Comparison of ENCODE assay signal across 12 mouse cellular contexts in the genomic region with DNA sequence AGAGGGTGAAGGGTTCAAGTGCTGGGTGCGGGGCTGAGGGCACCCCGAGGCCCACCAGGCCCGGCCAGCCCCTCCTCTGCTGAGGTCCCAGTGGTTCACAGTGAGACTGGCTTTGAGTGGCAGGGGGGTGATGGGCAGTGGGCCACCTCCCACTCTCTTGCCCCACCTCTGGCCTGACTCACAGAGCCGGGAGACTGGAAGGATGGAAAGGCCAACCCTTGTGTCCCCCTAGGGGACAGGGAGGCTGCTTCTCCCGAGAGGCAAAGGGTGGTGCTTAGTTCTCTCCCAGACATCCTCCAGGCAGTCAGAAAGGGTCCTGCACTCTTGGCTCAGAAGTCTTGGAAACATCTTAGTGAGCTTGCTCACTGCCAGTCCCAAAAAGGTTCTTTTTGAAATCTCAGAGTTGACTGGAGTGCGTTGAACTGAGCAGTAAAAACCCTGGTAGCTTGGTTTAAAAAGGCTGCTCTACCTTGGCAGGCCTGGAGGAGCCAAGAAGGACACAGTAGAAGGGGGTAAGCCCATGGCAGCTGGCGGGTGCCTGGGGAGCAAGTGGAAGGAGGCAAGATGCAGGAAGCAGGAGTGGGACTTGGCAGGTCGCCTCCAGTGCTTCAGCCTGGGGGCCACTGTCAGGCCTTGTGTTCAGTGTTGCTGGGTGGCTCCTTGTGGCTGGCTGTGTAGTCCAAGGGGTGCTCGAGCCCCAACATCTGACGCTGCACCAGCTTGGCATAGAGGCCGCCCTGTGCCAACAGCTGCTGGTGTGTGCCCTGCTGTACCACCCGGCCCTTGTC. TPM values are rescaled to one million over a fixed set of nuclear protein-coding genes. Genes with fewer than 3 reads are reported as not detected.
DNase-seq lines count a peak whose midpoint lies in the region; ATAC-seq lines count a peak whose summit lies in the region.
"Had no signal": no experiment of that assay in that cellular context is flagged by ENCODE, and none has a peak within 500 bp of the region (broad histone marks: within the 10 kb centered on the region; RNA-seq: fewer than 3 reads in every experiment).

No protein-coding gene starts in this region.

- H3K4me2 ChIP-seq in heart, embryonic 12.5 days, result no peak overlapping the region
- H3K4me2 ChIP-seq in limb, embryonic 15.5 days, result no peak overlapping the region

- H3K36me3 ChIP-seq in heart, embryonic 12.5 days, result no peaks in the 10 kb centered on the region
- no peaks in the 10 kb centered on the region for H3K36me3 ChIP-seq in limb, embryonic 15.5 days
- no peaks in the 10 kb centered on the region for H3K36me3 ChIP-seq in limb, embryonic 10.5 days
- H3K36me3 ChIP-seq: G1E had no signal

- peak overlapping the region; percentile 19; the same call in 1 of the 2 replicates for H3K9ac ChIP-seq in heart, embryonic 12.5 days
- no peak overlapping the region for H3K9ac ChIP-seq in limb, embryonic 15.5 days
- H3K9ac ChIP-seq: liver, postnatal 0 days had no signal

- no peaks in the 10 kb centered on the region for H3K9me3 ChIP-seq in heart, embryonic 12.5 days (replicated peaks)
- H3K9me3 ChIP-seq in limb, embryonic 15.5 days, result no peaks in the 10 kb centered on the region
- no peaks in the 10 kb centered on the region for H3K9me3 ChIP-seq in limb, embryonic 10.5 days (replicated peaks)
- H3K9me3 ChIP-seq: G1E had no signal

- H3K27me3 ChIP-seq in heart, embryonic 12.5 days (replicated peaks), result peaks cover 9% of the 10 kb centered on the region
- H3K27me3 ChIP-seq in limb, embryonic 15.5 days, result no peaks in the 10 kb centered on the region
- no peaks in the 10 kb centered on the region for H3K27me3 ChIP-seq in limb, embryonic 10.5 days (ENCODE audit: low read depth, poor library complexity, severe bottlenecking)

- H3K4me1 ChIP-seq in heart, embryonic 12.5 days (replicated peaks), result peaks cover 22% of the 10 kb centered on the region
- H3K4me1 ChIP-seq in limb, embryonic 15.5 days, result peaks cover 9% of the 10 kb centered on the region
- H3K4me1 ChIP-seq in limb, embryonic 10.5 days, result peaks cover 3% of the 10 kb centered on the region; the same call in 1 of the 2 replicates

- DNase-seq in cerebellum, adult 9-11 months, result peak; percentile 25
- DNase-seq in heart, adult 11 months, result no peak
- DNase-seq in limb, embryonic 10.5 days (ENCODE audit: low spot score), result no peak
- peak; percentile 62 for DNase-seq in ZHBTc4 (ENCODE audit: low read depth, low spot score)
- DNase-seq: kidney, adult 9 months; liver, postnatal 0 days; thymus, postnatal 14 days had no signal

- H3K4me3 ChIP-seq in heart, embryonic 12.5 days, result no peak overlapping the region
- H3K4me3 ChIP-seq in limb, embryonic 15.5 days, result no peak overlapping the region
- H3K4me3 ChIP-seq in limb, embryonic 10.5 days, result no peak overlapping the region

- WGBS in heart, embryonic 12.5 days, result 69% methylated on average over 12 of the region's 12 CpGs
- WGBS in limb, embryonic 15.5 days, result 65% methylated on average over 12 of the region's 12 CpGs
- WGBS in limb, embryonic 10.5 days, result 81% methylated on average over 12 of the region's 12 CpGs

- no peak overlapping the region for H3K27ac ChIP-seq in heart, embryonic 12.5 days (ENCODE audit: poor library complexity, severe bottlenecking)
- H3K27ac ChIP-seq in limb, embryonic 15.5 days, result peak overlapping the region; percentile 59
- H3K27ac ChIP-seq in limb, embryonic 10.5 days, result no peak overlapping the region

- no peak for ATAC-seq in cerebellum, adult (ENCODE audit: insufficient number of reproducible peaks, low FRiP score, low TSS enrichment)
- no peak for ATAC-seq in heart, embryonic 12.5 days (ENCODE audit: insufficient number of reproducible peaks, low FRiP score)
- no peak for ATAC-seq in limb, embryonic 15.5 days (ENCODE audit: insufficient number of reproducible peaks, low FRiP score, low TSS enrichment, low read depth)
- ATAC-seq in erythroid progenitor cell, adult 5-6 weeks (replicated peaks; ENCODE audit: low FRiP score, poor library complexity, severe bottlenecking), result no peak
- ATAC-seq: liver, postnatal 0 days had no signal

RNA-seq across cellular contexts. Expression of a gene that starts 30.2 kb away (rescaled TPM):
- 61.9 and 64.4 TPM in 2 replicates for polyA plus RNA-seq in heart, embryonic 12.5 days (2016; fragmentation: Nextera tagmentation; extraction: Ambion mirVana)
- 34.7 and 37.8 TPM in 2 replicates for polyA plus RNA-seq in limb, embryonic 15.5 days (2015; fragmentation: Nextera tagmentation; extraction: Ambion mirVana)
- 40.5 and 42.6 TPM in 2 replicates for polyA plus RNA-seq in limb, embryonic 10.5 days (2016; fragmentation: Nextera tagmentation; extraction: Ambion mirVana)
- total RNA-seq in erythroid progenitor cell, adult 5-6 weeks (2015; ENCODE audit: low replicate concordance), result 15.5 TPM in 2 replicates
- 7.3 and 9.6 TPM in 2 replicates for total RNA-seq in erythroid progenitor cell, adult 5-6 weeks (2017; ENCODE audit: low replicate concordance)

RNA-seq across cellular contexts. Expression of a gene that starts 33.4 kb away (rescaled TPM):
- 1.6 and 1.7 TPM in 2 replicates for polyA plus RNA-seq in heart, embryonic 12.5 days (2016; fragmentation: Nextera tagmentation; extraction: Ambion mirVana)
- 2.9 and 3.1 TPM in 2 replicates for polyA plus RNA-seq in limb, embryonic 15.5 days (2015; fragmentation: Nextera tagmentation; extraction: Ambion mirVana)
- 0.13 and 0.55 TPM in 2 replicates for polyA plus RNA-seq in limb, embryonic 10.5 days (2016; fragmentation: Nextera tagmentation; extraction: Ambion mirVana)
- 22.3 and 24.7 TPM in 2 replicates for total RNA-seq in erythroid progenitor cell, adult 5-6 weeks (2015; ENCODE audit: low replicate concordance)
- 23.8 and 25.2 TPM in 2 replicates for total RNA-seq in erythroid progenitor cell, adult 5-6 weeks (2017; ENCODE audit: low replicate concordance)

RNA-seq across cellular contexts. Expression of a gene that starts 49.9 kb away (rescaled TPM):
- polyA plus RNA-seq in heart, embryonic 12.5 days (2016; fragmentation: Nextera tagmentation; extraction: Ambion mirVana), result 16.1 and 17.0 TPM in 2 replicates
- 24.8 and 26.4 TPM in 2 replicates for polyA plus RNA-seq in limb, embryonic 15.5 days (2015; fragmentation: Nextera tagmentation; extraction: Ambion mirVana)
- 13.2 and 16.2 TPM in 2 replicates for polyA plus RNA-seq in limb, embryonic 10.5 days (2016; fragmentation: Nextera tagmentation; extraction: Ambion mirVana)
- total RNA-seq in erythroid progenitor cell, adult 5-6 weeks (2015; ENCODE audit: low replicate concordance), result 2.5 TPM in 1 of 2 replicates, not detected in the other
- total RNA-seq in erythroid progenitor cell, adult 5-6 weeks (2017; ENCODE audit: low replicate concordance), result 3.5 and 15.1 TPM in 2 replicates

RNA-seq across cellular contexts. Expression of a gene that starts 53.7 kb away (rescaled TPM):
- polyA plus RNA-seq in heart, embryonic 12.5 days (2016; fragmentation: Nextera tagmentation; extraction: Ambion mirVana), result 69.7 and 78.8 TPM in 2 replicates
- 93.1 and 97.2 TPM in 2 replicates for polyA plus RNA-seq in limb, embryonic 15.5 days (2015; fragmentation: Nextera tagmentation; extraction: Ambion mirVana)
- 139 and 150 TPM in 2 replicates for polyA plus RNA-seq in limb, embryonic 10.5 days (2016; fragmentation: Nextera tagmentation; extraction: Ambion mirVana)
- total RNA-seq in erythroid progenitor cell, adult 5-6 weeks (2015; ENCODE audit: low replicate concordance), result 22.6 and 57.3 TPM in 2 replicates
- total RNA-seq in erythroid progenitor cell, adult 5-6 weeks (2017; ENCODE audit: low replicate concordance), result 21.8 and 56.7 TPM in 2 replicates

Comparison
In these comparisons a context has a peak if more than half of its experiments do, and no peak if none do; other contexts are left out.
1. DNase-seq: peak in cerebellum, adult 9-11 months (single experiment) and ZHBTc4 (single experiment); none in heart, adult 11 months (single experiment) and limb, embryonic 10.5 days (single experiment).